In the genomic region with DNA sequence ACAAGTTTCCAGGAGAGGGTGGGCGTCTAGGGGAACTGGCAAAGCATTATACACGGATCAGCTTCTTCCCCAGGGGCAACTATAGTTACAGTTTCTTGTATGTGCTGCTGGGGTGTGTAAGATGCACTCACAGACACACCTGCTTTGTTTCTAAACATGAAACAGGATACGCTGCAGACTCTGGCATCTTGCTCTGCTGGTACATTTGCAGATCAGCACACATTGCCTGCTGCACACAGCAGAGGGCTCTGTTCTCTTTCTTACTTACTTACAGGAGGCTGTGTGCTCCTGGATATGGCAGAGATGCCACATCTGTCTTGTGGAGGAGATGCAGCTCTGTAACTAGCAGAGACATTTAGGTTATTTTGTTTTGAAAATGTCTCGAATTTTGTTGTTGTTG, we compare ENCODE assay signal across 12 mouse cellular contexts. TPM values are rescaled to one million over a fixed set of nuclear protein-coding genes. Genes with fewer than 3 reads are reported as not detected.
DNase-seq lines count a peak whose midpoint lies in the region; ATAC-seq and TF ChIP-seq lines count a peak whose summit lies in the region.
"Had no signal": no experiment of that assay in that cellular context is flagged by ENCODE, and none has a peak within 500 bp of the region (broad histone marks: within the 10 kb centered on the region; RNA-seq: fewer than 3 reads in every experiment).

No protein-coding gene starts in this region.

- H3K4me2 ChIP-seq in hindbrain, postnatal 0 days (ENCODE audit: low read depth, low read length) = no peak overlapping the region
- H3K4me2 ChIP-seq in hindbrain, embryonic 16.5 days (ENCODE audit: low read length) = no peak overlapping the region
- H3K4me2 ChIP-seq in midbrain, postnatal 0 days (ENCODE audit: low read depth, low read length, poor library complexity, severe bottlenecking) = no peak overlapping the region
- H3K4me2 ChIP-seq in hindbrain, embryonic 12.5 days (replicated peaks) = no peak overlapping the region
- H3K4me2 ChIP-seq: forebrain, embryonic 13.5 days; hindbrain, embryonic 14.5 days had no signal

- H3K9me3 ChIP-seq in hindbrain, postnatal 0 days (ENCODE audit: low read length) = no peaks in the 10 kb centered on the region
- H3K9me3 ChIP-seq in hindbrain, embryonic 16.5 days (ENCODE audit: control insufficient read depth, low read length) = no peaks in the 10 kb centered on the region
- H3K9me3 ChIP-seq in midbrain, postnatal 0 days (ENCODE audit: low read length) = no peaks in the 10 kb centered on the region
- H3K9me3 ChIP-seq in midbrain, embryonic 10.5 days (replicated peaks) = no peaks in the 10 kb centered on the region
- H3K9me3 ChIP-seq in hindbrain, embryonic 12.5 days (replicated peaks) = no peaks in the 10 kb centered on the region
- H3K9me3 ChIP-seq: forebrain, embryonic 13.5 days had no signal

- peak; percentile 47 for TF ChIP-seq CTCF in hindbrain, postnatal 0 days (IDR thresholded peaks at IDR 0.05; ENCODE audit: low read depth)
- TF ChIP-seq CTCF in midbrain, postnatal 0 days (IDR thresholded peaks at IDR 0.05) = peak; percentile 57

- no peak for ATAC-seq in hindbrain, postnatal 0 days
- ATAC-seq in hindbrain, embryonic 16.5 days = no peak
- no peak for ATAC-seq in midbrain, postnatal 0 days (ENCODE audit: low FRiP score)
- ATAC-seq in activated CD4-positive, CD25-positive, alpha-beta regulatory T cell, adult 4 months = peak; percentile 34
- ATAC-seq in hindbrain, embryonic 12.5 days (ENCODE audit: low FRiP score) = no peak
- ATAC-seq: forebrain, embryonic 13.5 days had no signal

- H3K27ac ChIP-seq in hindbrain, postnatal 0 days = no peak overlapping the region
- H3K27ac ChIP-seq in hindbrain, embryonic 16.5 days (ENCODE audit: low read depth, low read length) = no peak overlapping the region
- H3K27ac ChIP-seq in midbrain, postnatal 0 days (ENCODE audit: low read depth, low read length) = no peak overlapping the region
- no peak overlapping the region for H3K27ac ChIP-seq in midbrain, embryonic 10.5 days (replicated peaks)
- no peak overlapping the region for H3K27ac ChIP-seq in hindbrain, embryonic 12.5 days
- H3K27ac ChIP-seq: forebrain, embryonic 13.5 days; hindbrain, embryonic 14.5 days had no signal

- 0 out of 2 replicates have a peak, but pooled peaks cover 11% of the 10 kb centered on the region for H3K4me1 ChIP-seq in hindbrain, postnatal 0 days (ENCODE audit: insufficient read depth, low read length)
- H3K4me1 ChIP-seq in hindbrain, embryonic 16.5 days (ENCODE audit: control insufficient read depth, insufficient read depth, low read depth, low read length) = peaks cover 17% of the 10 kb centered on the region
- peaks cover 8% of the 10 kb centered on the region; the same call in 1 of the 2 replicates for H3K4me1 ChIP-seq in midbrain, postnatal 0 days (ENCODE audit: insufficient read depth, low read length)
- peaks cover 31% of the 10 kb centered on the region for H3K4me1 ChIP-seq in midbrain, embryonic 10.5 days
- H3K4me1 ChIP-seq in hindbrain, embryonic 12.5 days = peaks cover 19% of the 10 kb centered on the region

- no peak overlapping the region for H3K4me3 ChIP-seq in hindbrain, postnatal 0 days (ENCODE audit: low read length)
- H3K4me3 ChIP-seq in hindbrain, embryonic 16.5 days (ENCODE audit: low read length) = no peak overlapping the region
- H3K4me3 ChIP-seq in midbrain, postnatal 0 days (ENCODE audit: low read depth, low read length) = no peak overlapping the region
- no peak overlapping the region for H3K4me3 ChIP-seq in midbrain, embryonic 10.5 days
- H3K4me3 ChIP-seq in hindbrain, embryonic 12.5 days = no peak overlapping the region
- H3K4me3 ChIP-seq: forebrain, embryonic 13.5 days had no signal

- H3K36me3 ChIP-seq in hindbrain, postnatal 0 days (ENCODE audit: insufficient read depth, low read length) = peaks cover 31% of the 10 kb centered on the region
- H3K36me3 ChIP-seq in hindbrain, embryonic 16.5 days (ENCODE audit: control insufficient read depth, insufficient read depth, low read length) = peaks cover 6% of the 10 kb centered on the region; the same call in 1 of the 2 replicates
- peaks cover 24% of the 10 kb centered on the region for H3K36me3 ChIP-seq in midbrain, postnatal 0 days (ENCODE audit: insufficient read depth, low read length)
- peaks cover 52% of the 10 kb centered on the region for H3K36me3 ChIP-seq in midbrain, embryonic 10.5 days
- peaks cover 48% of the 10 kb centered on the region for H3K36me3 ChIP-seq in hindbrain, embryonic 12.5 days

- no peaks in the 10 kb centered on the region for H3K27me3 ChIP-seq in hindbrain, postnatal 0 days (ENCODE audit: insufficient read depth, low read length)
- H3K27me3 ChIP-seq in hindbrain, embryonic 16.5 days (replicated peaks; ENCODE audit: control insufficient read depth, insufficient read depth, low read length) = no peaks in the 10 kb centered on the region
- no peaks in the 10 kb centered on the region for H3K27me3 ChIP-seq in midbrain, postnatal 0 days (ENCODE audit: insufficient read depth, low read length)
- no peaks in the 10 kb centered on the region for H3K27me3 ChIP-seq in midbrain, embryonic 10.5 days (ENCODE audit: low read depth, poor library complexity, severe bottlenecking)
- no peaks in the 10 kb centered on the region for H3K27me3 ChIP-seq in hindbrain, embryonic 12.5 days

- WGBS in hindbrain, postnatal 0 days = 78% methylated on average over 4 of the region's 4 CpGs
- WGBS in hindbrain, embryonic 16.5 days = 81% methylated on average over 4 of the region's 4 CpGs
- 83% methylated on average over 4 of the region's 4 CpGs for WGBS in midbrain, postnatal 0 days
- WGBS in midbrain, embryonic 10.5 days = 81% methylated on average over 4 of the region's 4 CpGs
- 78% methylated on average over 4 of the region's 4 CpGs for WGBS in hindbrain, embryonic 12.5 days

- peak; percentile 12 for DNase-seq in hindbrain, postnatal 0 days (ENCODE audit: low spot score)
- peak; percentile 26 for DNase-seq in midbrain, postnatal 0 days (ENCODE audit: low spot score)
- DNase-seq in midbrain, embryonic 10.5 days (ENCODE audit: low spot score) = no peak
- peak; percentile 41 to 55 for DNase-seq in thymus, postnatal 36 days
- no peak for DNase-seq in adrenal gland, postnatal 14 days
- DNase-seq: embryo, embryonic 11 days; right cerebral cortex, postnatal 14 days had no signal

- no peak overlapping the region for H3K9ac ChIP-seq in hindbrain, postnatal 0 days (replicated peaks; ENCODE audit: low read length)
- no peak overlapping the region for H3K9ac ChIP-seq in hindbrain, embryonic 16.5 days (ENCODE audit: low read depth, low read length)
- H3K9ac ChIP-seq in midbrain, postnatal 0 days (replicated peaks; ENCODE audit: low read length, poor library complexity, severe bottlenecking) = no peak overlapping the region
- H3K9ac ChIP-seq in hindbrain, embryonic 12.5 days = no peak overlapping the region
- H3K9ac ChIP-seq: forebrain, embryonic 13.5 days; hindbrain, embryonic 14.5 days had no signal

RNA-seq across cellular contexts. Expression of a gene that starts 3.8 kb away (rescaled TPM):
- 44.5 and 69.7 TPM in 2 replicates for total RNA-seq in hindbrain, postnatal 0 days (2014; rRNA removed)
- 129 and 138 TPM in 2 replicates for polyA plus RNA-seq in hindbrain, postnatal 0 days (2015; fragmentation: Nextera tagmentation; extraction: Ambion mirVana)
- 126 and 133 TPM in 2 replicates for polyA plus RNA-seq in hindbrain, embryonic 16.5 days (2015; fragmentation: Nextera tagmentation; extraction: Ambion mirVana)
- 69.4 and 87.5 TPM in 2 replicates for total RNA-seq in midbrain, postnatal 0 days (2014; rRNA removed)
- polyA plus RNA-seq in midbrain, postnatal 0 days (2015; fragmentation: Nextera tagmentation; extraction: Ambion mirVana) = 134 and 140 TPM in 2 replicates
- 169 and 178 TPM in 2 replicates for polyA plus RNA-seq in midbrain, embryonic 10.5 days (2016; fragmentation: Nextera tagmentation; extraction: Ambion mirVana)
- 10 to 100 TPM; 94.3 to 98.2 TPM for polyA plus RNA-seq in activated CD4-positive, CD25-positive, alpha-beta regulatory T cell, adult 4 months (2017; shearing (Covaris generic))
- 141 and 149 TPM in 2 replicates for polyA plus RNA-seq in hindbrain, embryonic 12.5 days (2016; fragmentation: Nextera tagmentation; extraction: Ambion mirVana)
- total RNA-seq in adrenal gland, postnatal 14 days (2021) = 131 and 139 TPM in 2 replicates

RNA-seq across cellular contexts. Expression of a gene that starts 3.9 kb away (rescaled TPM):
- total RNA-seq in hindbrain, postnatal 0 days (2014; rRNA removed) = 4.0 and 6.0 TPM in 2 replicates
- 4.3 TPM in 2 replicates for polyA plus RNA-seq in hindbrain, postnatal 0 days (2015; fragmentation: Nextera tagmentation; extraction: Ambion mirVana)
- 6.3 and 6.4 TPM in 2 replicates for polyA plus RNA-seq in hindbrain, embryonic 16.5 days (2015; fragmentation: Nextera tagmentation; extraction: Ambion mirVana)
- 6.8 and 7.0 TPM in 2 replicates for total RNA-seq in midbrain, postnatal 0 days (2014; rRNA removed)
- polyA plus RNA-seq in midbrain, postnatal 0 days (2015; fragmentation: Nextera tagmentation; extraction: Ambion mirVana) = 3.7 and 4.1 TPM in 2 replicates
- 7.6 and 9.6 TPM in 2 replicates for polyA plus RNA-seq in midbrain, embryonic 10.5 days (2016; fragmentation: Nextera tagmentation; extraction: Ambion mirVana)
- 1 to 10 TPM; 1.5 to 2.1 TPM for polyA plus RNA-seq in activated CD4-positive, CD25-positive, alpha-beta regulatory T cell, adult 4 months (2017; shearing (Covaris generic))
- polyA plus RNA-seq in hindbrain, embryonic 12.5 days (2016; fragmentation: Nextera tagmentation; extraction: Ambion mirVana) = 8.0 and 8.4 TPM in 2 replicates
- 2.8 and 4.1 TPM in 2 replicates for total RNA-seq in adrenal gland, postnatal 14 days (2021)

RNA-seq across cellular contexts. Expression of a gene that starts 49.6 kb away (rescaled TPM):
- total RNA-seq in hindbrain, postnatal 0 days (2014; rRNA removed) = 0.07 and 0.10 TPM in 2 replicates
- 0.10 and 0.32 TPM in 2 replicates for polyA plus RNA-seq in hindbrain, postnatal 0 days (2015; fragmentation: Nextera tagmentation; extraction: Ambion mirVana)
- 0.05 and 0.06 TPM in 2 replicates for polyA plus RNA-seq in hindbrain, embryonic 16.5 days (2015; fragmentation: Nextera tagmentation; extraction: Ambion mirVana)
- total RNA-seq in midbrain, postnatal 0 days (2014; rRNA removed) = 0.44 TPM in 1 of 2 replicates, not detected in the other
- 0.06 and 0.09 TPM in 2 replicates for polyA plus RNA-seq in midbrain, postnatal 0 days (2015; fragmentation: Nextera tagmentation; extraction: Ambion mirVana)
- polyA plus RNA-seq in midbrain, embryonic 10.5 days (2016; fragmentation: Nextera tagmentation; extraction: Ambion mirVana) = 0.28 and 0.43 TPM in 2 replicates
- polyA plus RNA-seq in activated CD4-positive, CD25-positive, alpha-beta regulatory T cell, adult 4 months (2017; shearing (Covaris generic)) = not detected
- polyA plus RNA-seq in hindbrain, embryonic 12.5 days (2016; fragmentation: Nextera tagmentation; extraction: Ambion mirVana) = 0.42 and 0.77 TPM in 2 replicates
- 0.19 and 0.26 TPM in 2 replicates for total RNA-seq in adrenal gland, postnatal 14 days (2021)
- polyA plus RNA-seq: forebrain, embryonic 13.5 days had no signal

Comparison
In these comparisons a context has a peak if more than half of its experiments do, and no peak if none do; other contexts are left out.
1. DNase-seq: peak in hindbrain, postnatal 0 days (single experiment), midbrain, postnatal 0 days (single experiment) and thymus, postnatal 36 days (2 of 2); none in midbrain, embryonic 10.5 days (single experiment) and adrenal gland, postnatal 14 days (single experiment).